Mouse (Mus musculus) C2C12 (cell line): ENCODE data around the gene Frs2.

ENCODE experiments used
- CTCF ChIP-seq: IDR thresholded peaks from one replicate; pipeline ENCODE4 v1.5.1; 2011; ENCODE audit not compliant: control insufficient read depth, insufficient read depth, insufficient read length
- FOSL1 ChIP-seq: IDR thresholded peaks from one replicate; pipeline ENCODE4 v1.8.0; 2011; ENCODE audit warnings: mild to moderate bottlenecking, low read length; ENCODE audit not compliant: poor library complexity, insufficient read depth, severe bottlenecking
- MAX ChIP-seq: IDR thresholded peaks from one replicate; pipeline ENCODE4 v1.6.1; 2011; ENCODE audit warnings: mild to moderate bottlenecking, control low read depth
- USF1 ChIP-seq: IDR thresholded peaks from one replicate; pipeline ENCODE4 v1.6.1; 2011; ENCODE audit warnings: low read depth, mild to moderate bottlenecking, control low read depth, moderate library complexity

DNA sequence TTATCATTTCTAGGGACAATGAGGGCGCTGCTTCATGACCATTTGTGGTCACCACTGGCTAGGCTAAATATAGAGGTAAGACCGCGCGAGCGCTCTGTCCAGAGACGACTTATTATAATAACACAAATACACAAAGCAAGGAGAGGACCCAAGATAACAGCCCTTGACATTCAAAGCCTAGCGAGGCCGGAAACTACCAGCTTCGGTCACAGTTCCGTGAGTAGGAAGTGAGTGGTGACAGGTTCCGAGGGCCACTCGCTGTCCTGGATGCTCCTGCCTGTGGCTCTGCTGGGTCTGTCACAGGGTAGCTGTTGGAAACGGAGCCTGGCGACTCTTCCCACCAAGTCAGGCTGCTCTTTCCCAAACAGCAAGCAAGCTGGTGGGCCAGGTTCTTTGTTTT lies 106.0 kb downstream of the Frs2 start:
- TF ChIP-seq CTCF (no peak), USF1 (no peak), MAX (no peak), FOSL1 (no peak)
